Mouse (Mus musculus) myocyte (in vitro differentiated cells): ENCODE measurements around the gene Elmsan1.

Experiments used
- E2F4 ChIP-seq: IDR thresholded peaks from one replicate; pipeline ENCODE4 v1.6.1; 2011; ENCODE audit warnings: mild to moderate bottlenecking, control low read depth, moderate library complexity; ENCODE audit not compliant: insufficient read depth
- MAX ChIP-seq: IDR thresholded peaks from one replicate; pipeline ENCODE4 v1.6.1; 2011; ENCODE audit warnings: low read depth, mild to moderate bottlenecking, control low read depth
- MYOD1 ChIP-seq, 3 experiments: IDR thresholded peaks; one replicate each; pipeline ENCODE4 v1.6.1; 2011; ENCODE audit warnings: control low read depth in 2 of 3, low read depth in 2 of 3, mild to moderate bottlenecking in 2 of 3, moderate library complexity in 1 of 3; ENCODE audit not compliant: insufficient read length in 2 of 3, control insufficient read depth in 1 of 3
- POLR2A ChIP-seq: IDR thresholded peaks from one replicate; pipeline ENCODE4 v1.6.1; 2011; ENCODE audit warnings: low read depth, mild to moderate bottlenecking, control low read depth, moderate library complexity; ENCODE audit not compliant: insufficient read length
- POLR2AphosphoS2 ChIP-seq: IDR thresholded peaks from one replicate; pipeline ENCODE4 v1.6.1; 2011; ENCODE audit warnings: low read depth, control low read depth; ENCODE audit not compliant: insufficient read length
- REST ChIP-seq: IDR thresholded peaks from one replicate; pipeline ENCODE4 v1.6.1; 2011; ENCODE audit warnings: mild to moderate bottlenecking, control low read depth, moderate library complexity; ENCODE audit not compliant: insufficient read depth, insufficient read length
- TCF12 ChIP-seq: IDR thresholded peaks from one replicate; pipeline ENCODE4 v1.6.1; 2011; ENCODE audit warnings: mild to moderate bottlenecking, control low read depth; ENCODE audit not compliant: poor library complexity, insufficient read depth, severe bottlenecking
- TCF3 ChIP-seq: IDR thresholded peaks from one replicate; pipeline ENCODE4 v1.6.1; 2011; ENCODE audit warnings: low read depth, control low read depth; ENCODE audit not compliant: insufficient read length
- USF1 ChIP-seq: IDR thresholded peaks from one replicate; pipeline ENCODE4 v1.6.1; 2011; ENCODE audit warnings: low read depth, mild to moderate bottlenecking, control low read depth, moderate library complexity

DNA sequence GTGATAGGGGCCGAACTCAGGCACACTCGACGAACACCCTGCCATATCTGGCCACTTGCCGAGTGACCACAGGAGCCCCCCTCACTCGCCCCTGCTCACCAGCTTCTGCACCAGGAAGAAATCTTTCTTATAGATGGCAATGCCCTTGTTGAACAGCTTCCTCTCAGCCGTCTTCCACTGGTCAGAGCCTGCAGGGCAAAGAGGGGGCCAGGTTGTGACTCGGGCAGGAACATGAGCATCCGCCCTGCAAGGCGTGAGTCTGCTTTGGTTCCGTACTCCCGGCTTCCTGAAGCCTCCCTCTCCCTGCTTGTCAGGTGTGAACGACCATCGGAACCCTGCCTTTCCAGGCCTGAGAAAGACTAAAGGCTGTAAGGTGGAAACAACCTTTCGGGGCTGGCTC is 60.5 kb downstream of the Elmsan1 start:
- no peak for TF ChIP-seq POLR2A
- TF ChIP-seq MYOD1 (IDR thresholded peaks at IDR 0.05; ENCODE audit: control insufficient read depth in 1 of 3, insufficient read length in 2 of 3, low read depth in 2 of 3), result no peak
- TF ChIP-seq MAX, result no peak
- no peak for TF ChIP-seq E2F4
- no peak for TF ChIP-seq USF1
- no peak for TF ChIP-seq TCF3
- no peak for TF ChIP-seq POLR2AphosphoS2
- no peak for TF ChIP-seq TCF12
- TF ChIP-seq REST, result no peak
